Mouse (Mus musculus) midbrain, embryonic 10.5 days (tissue): Measurements from ENCODE around the gene Clip1. TPM values are rescaled to one million over a fixed set of nuclear protein-coding genes. Genes with fewer than 3 reads are reported as not detected.
A peak's percentile ranks its signal among the peaks of the same experiment; 100 is the strongest.

Experiments used
- DNase-seq: peaks from one replicate; pipeline ENCODE4 v3.0.0-alpha.2; 2017; ENCODE audit warnings: low spot score
- H3K27ac ChIP-seq: fragments of 300-500 bp; sonication (generic); replicated peaks from 2 replicates; pipeline ENCODE4 v1.5.1; 2016; ENCODE audit warnings: mild to moderate bottlenecking
- H3K27me3 ChIP-seq: fragments of 300-500 bp; sonication (generic); 2 replicates; pipeline ENCODE4 v1.6.1; 2016; ENCODE audit warnings: low read depth, mild to moderate bottlenecking; ENCODE audit not compliant: poor library complexity, severe bottlenecking
- H3K36me3 ChIP-seq: fragments of 300-500 bp; sonication (generic); 2 replicates; pipeline ENCODE4 v1.6.1; 2016; ENCODE audit warnings: mild to moderate bottlenecking, moderate library complexity
- H3K4me1 ChIP-seq: fragments of 300-500 bp; sonication (generic); 2 replicates; pipeline ENCODE4 v1.6.1; 2016
- H3K4me3 ChIP-seq: fragments of 300-500 bp; sonication (generic); 2 replicates; pipeline ENCODE4 v1.5.1; 2016; ENCODE audit warnings: mild to moderate bottlenecking, moderate library complexity
- H3K9me3 ChIP-seq: fragments of 300-500 bp; sonication (generic); replicated peaks from 2 replicates; pipeline ENCODE4 v1.6.1; 2016; ENCODE audit warnings: mild to moderate bottlenecking
- WGBS: fragments of 180-500 bp; shearing (Covaris S2); methylation state at CpG from one replicate; pipeline ENCODE4 v1.1.7; 2016; 5-methylcytosine and 5-hydroxymethylcytosine counted together
- polyA plus RNA-seq: library from polyadenylated mRNA; unstranded; fragments of >200 nt; fragmentation: Nextera tagmentation; extraction: Ambion mirVana; gene quantifications from 2 replicates; pipeline ENCODE4 v1.2.1, GENCODE M21; 2016

Gene Clip1
- polyA plus RNA-seq, 1 experiment from 2014 or later: 51.3 TPM

GRCm38 (mm10) chr5:123665956-123666355, 18.5 kb downstream of the Clip1 start:
- Histone ChIP-seq H3K36me3 (no peaks in the 10 kb centered on the region), H3K27me3 (no peaks in the 10 kb centered on the region), H3K9me3 (no peaks in the 10 kb centered on the region), H3K27ac (no peak overlapping the region), H3K4me1 (peaks cover 8% of the 10 kb centered on the region), H3K4me3 (no peak overlapping the region)
- WGBS: 94% methylated on average over 7 of the region's 7 CpGs
- no peak for DNase-seq

GRCm38 (mm10) chr5:123664329-123664728, 20.1 kb downstream of the Clip1 start:
- 0 out of 2 replicates have a peak, but pooled peaks cover 5% of the 10 kb centered on the region for H3K4me1 ChIP-seq
- H3K27me3 ChIP-seq: no peaks in the 10 kb centered on the region
- no peaks in the 10 kb centered on the region for H3K36me3 ChIP-seq
- H3K9me3 ChIP-seq: no peaks in the 10 kb centered on the region
- H3K4me3 ChIP-seq: no peak overlapping the region
- no peak overlapping the region for H3K27ac ChIP-seq
- 93% methylated on average over 7 of the region's 7 CpGs for WGBS
- no peak for DNase-seq

- Histone ChIP-seq H3K4me3 (no peak overlapping the region), H3K36me3 (no peaks in the 10 kb centered on the region), H3K4me1 (peaks cover 5% of the 10 kb centered on the region; the same call in 1 of the 2 replicates), H3K27me3 (no peaks in the 10 kb centered on the region), H3K9me3 (no peaks in the 10 kb centered on the region), H3K27ac (no peak overlapping the region)
- 74% methylated on average over 9 of the region's 9 CpGs for WGBS
- DNase-seq: no peak
Measured at GRCm38 (mm10) chr5:123662059-123662458, 22.4 kb downstream of the Clip1 start.

GRCm38 (mm10) chr5:123661602-123662001, 22.8 kb downstream of the Clip1 start:
- 79% methylated on average over 3 of the region's 3 CpGs for WGBS
- H3K27ac ChIP-seq: no peak overlapping the region

GRCm38 (mm10) chr5:123657651-123658050, 26.8 kb downstream of the Clip1 start:
- 90% methylated on average over 7 of the region's 7 CpGs for WGBS
- peaks cover 32% of the 10 kb centered on the region for H3K36me3 ChIP-seq
- H3K27ac ChIP-seq: no peak overlapping the region
- peaks cover 16% of the 10 kb centered on the region for H3K4me1 ChIP-seq
- H3K9me3 ChIP-seq: no peaks in the 10 kb centered on the region
- no peaks in the 10 kb centered on the region for H3K27me3 ChIP-seq
- H3K4me3 ChIP-seq: no peak overlapping the region
- no peak for DNase-seq

More at GRCm38 (mm10) chr5:123661602-123662001, 22.8 kb downstream of the Clip1 start:
- H3K27me3 ChIP-seq: no peaks in the 10 kb centered on the region
- no peak overlapping the region for H3K4me3 ChIP-seq
- no peaks in the 10 kb centered on the region for H3K9me3 ChIP-seq
- no peaks in the 10 kb centered on the region for H3K36me3 ChIP-seq
- DNase-seq: no peak
- H3K4me1 ChIP-seq: peaks cover 5% of the 10 kb centered on the region; the same call in 1 of the 2 replicates

GRCm38 (mm10) chr5:123654937-123655336, 29.5 kb downstream of the Clip1 start:
- WGBS: 29% methylated on average over 5 of the region's 5 CpGs
- H3K4me3 ChIP-seq: no peak overlapping the region
- H3K4me1 ChIP-seq: peaks cover 16% of the 10 kb centered on the region
- no peaks in the 10 kb centered on the region for H3K27me3 ChIP-seq
- H3K27ac ChIP-seq: 0 out of 2 replicates have a peak overlapping the region, but pooled peaks have one; percentile 42
- DNase-seq: no peak
- no peaks in the 10 kb centered on the region for H3K9me3 ChIP-seq
- peaks cover 49% of the 10 kb centered on the region for H3K36me3 ChIP-seq

GRCm38 (mm10) chr5:123653287-123653801, 31.1 kb downstream of the Clip1 start:
- H3K36me3 ChIP-seq: peaks cover 58% of the 10 kb centered on the region
- WGBS: 92% methylated on average over 11 of the region's 11 CpGs
- H3K4me1 ChIP-seq: peaks cover 11% of the 10 kb centered on the region

GRCm38 (mm10) chr5:123650825-123651224, 33.6 kb downstream of the Clip1 start:
- Histone ChIP-seq H3K9me3 (no peaks in the 10 kb centered on the region), H3K27me3 (no peaks in the 10 kb centered on the region), H3K4me1 (peaks cover 11% of the 10 kb centered on the region), H3K4me3 (no peak overlapping the region), H3K36me3 (peaks cover 81% of the 10 kb centered on the region), H3K27ac (no peak overlapping the region)
- DNase-seq: no peak
- WGBS: 79% methylated on average over 2 of the region's 2 CpGs

More at GRCm38 (mm10) chr5:123653287-123653801, 31.1 kb downstream of the Clip1 start:
- H3K9me3 ChIP-seq: no peaks in the 10 kb centered on the region
- no peak overlapping the region for H3K4me3 ChIP-seq
- DNase-seq: no peak
- H3K27me3 ChIP-seq: no peaks in the 10 kb centered on the region
- no peak overlapping the region for H3K27ac ChIP-seq

- Histone ChIP-seq H3K4me3 (no peak overlapping the region), H3K9me3 (no peaks in the 10 kb centered on the region), H3K27ac (no peak overlapping the region), H3K36me3 (peaks cover 83% of the 10 kb centered on the region), H3K27me3 (no peaks in the 10 kb centered on the region), H3K4me1 (no peaks in the 10 kb centered on the region)
- DNase-seq: no peak
- WGBS: 95% methylated on average over 17 of the region's 17 CpGs
Measured at GRCm38 (mm10) chr5:123642401-123642800, 42.0 kb downstream of the Clip1 start.

GRCm38 (mm10) chr5:123641259-123641900, 43.0 kb downstream of the Clip1 start:
- WGBS: 90% methylated on average over 7 of the region's 7 CpGs
- Histone ChIP-seq H3K27ac (no peak overlapping the region), H3K4me3 (no peak overlapping the region), H3K4me1 (no peaks in the 10 kb centered on the region), H3K36me3 (peaks cover 82% of the 10 kb centered on the region), H3K27me3 (no peaks in the 10 kb centered on the region), H3K9me3 (no peaks in the 10 kb centered on the region)
- DNase-seq: no peak

- 87% methylated on average over 9 of the region's 9 CpGs for WGBS
- H3K9me3 ChIP-seq: no peaks in the 10 kb centered on the region
- H3K27me3 ChIP-seq: no peaks in the 10 kb centered on the region
- no peak for DNase-seq
- no peak overlapping the region for H3K4me3 ChIP-seq
- no peak overlapping the region for H3K27ac ChIP-seq
- no peaks in the 10 kb centered on the region for H3K4me1 ChIP-seq
- H3K36me3 ChIP-seq: peaks cover 81% of the 10 kb centered on the region
Measured at GRCm38 (mm10) chr5:123640181-123640580, 44.2 kb downstream of the Clip1 start.

GRCm38 (mm10) chr5:123631210-123631609, 53.2 kb downstream of the Clip1 start:
- no peak for DNase-seq
- no peaks in the 10 kb centered on the region for H3K9me3 ChIP-seq
- 94% methylated on average over 10 of the region's 10 CpGs for WGBS
- no peak overlapping the region for H3K27ac ChIP-seq
- H3K36me3 ChIP-seq: peaks cover 51% of the 10 kb centered on the region
- no peak overlapping the region for H3K4me3 ChIP-seq
- H3K27me3 ChIP-seq: no peaks in the 10 kb centered on the region
- no peaks in the 10 kb centered on the region for H3K4me1 ChIP-seq

- peaks cover 63% of the 10 kb centered on the region for H3K36me3 ChIP-seq
- no peaks in the 10 kb centered on the region for H3K9me3 ChIP-seq
- peaks cover 6% of the 10 kb centered on the region for H3K4me1 ChIP-seq
- DNase-seq: peak; percentile 46
- WGBS: 35% methylated on average over 8 of the region's 8 CpGs
- no peak overlapping the region for H3K4me3 ChIP-seq
- H3K27me3 ChIP-seq: no peaks in the 10 kb centered on the region
- no peak overlapping the region for H3K27ac ChIP-seq
Measured at GRCm38 (mm10) chr5:123626631-123627030, 57.8 kb downstream of the Clip1 start.
